ENCODE assay signal across 15 mouse cellular contexts in genomic region chr16:77502916-77503315, GRCm38 (mm10).
A peak's percentile ranks its signal among the peaks of the same experiment; 100 is the strongest.
DNase-seq lines count a peak whose midpoint lies in the region; ATAC-seq lines count a peak whose summit lies in the region.
"Had no signal": no experiment of that assay in that cellular context is flagged by ENCODE, and none has a peak within 500 bp of the region (broad histone marks: within the 10 kb centered on the region; RNA-seq: fewer than 3 reads in every experiment).

No protein-coding gene starts in this region.

- H3K27me3 ChIP-seq in forebrain, embryonic 12.5 days: no peaks in the 10 kb centered on the region
- H3K27me3 ChIP-seq in forebrain, embryonic 10.5 days (ENCODE audit: poor library complexity, severe bottlenecking): no peaks in the 10 kb centered on the region
- no peaks in the 10 kb centered on the region for H3K27me3 ChIP-seq in hindbrain, embryonic 12.5 days
- H3K27me3 ChIP-seq in hindbrain, embryonic 11.5 days (ENCODE audit: control insufficient read depth, insufficient read depth, low read length): no peaks in the 10 kb centered on the region
- no peaks in the 10 kb centered on the region for H3K27me3 ChIP-seq in forebrain, embryonic 14.5 days (replicated peaks; ENCODE audit: control insufficient read depth, insufficient read depth, low read length)
- no peaks in the 10 kb centered on the region for H3K27me3 ChIP-seq in midbrain, embryonic 15.5 days (replicated peaks)
- H3K27me3 ChIP-seq in kidney, embryonic 16.5 days (ENCODE audit: insufficient read depth, low read length): no peaks in the 10 kb centered on the region
- H3K27me3 ChIP-seq: megakaryocyte, embryonic 14.5 days had no signal

- peak overlapping the region; percentile 16; the same call in 1 of the 2 replicates for H3K4me3 ChIP-seq in forebrain, embryonic 12.5 days (replicated peaks)
- H3K4me3 ChIP-seq in forebrain, embryonic 10.5 days: no peak overlapping the region
- no peak overlapping the region for H3K4me3 ChIP-seq in hindbrain, embryonic 12.5 days
- no peak overlapping the region for H3K4me3 ChIP-seq in hindbrain, embryonic 11.5 days (ENCODE audit: low read depth, low read length)
- H3K4me3 ChIP-seq in forebrain, embryonic 14.5 days (ENCODE audit: low read depth, low read length): peak overlapping the region; percentile 31
- peak overlapping the region; percentile 24 for H3K4me3 ChIP-seq in midbrain, embryonic 15.5 days
- no peak overlapping the region for H3K4me3 ChIP-seq in kidney, embryonic 16.5 days (ENCODE audit: low read length)
- H3K4me3 ChIP-seq: megakaryocyte, embryonic 14.5 days had no signal

- peaks cover 11% of the 10 kb centered on the region for H3K36me3 ChIP-seq in forebrain, embryonic 12.5 days (replicated peaks)
- no peaks in the 10 kb centered on the region; the same call in 1 of the 2 replicates for H3K36me3 ChIP-seq in forebrain, embryonic 10.5 days (replicated peaks)
- no peaks in the 10 kb centered on the region for H3K36me3 ChIP-seq in hindbrain, embryonic 12.5 days
- no peaks in the 10 kb centered on the region for H3K36me3 ChIP-seq in hindbrain, embryonic 11.5 days (ENCODE audit: control insufficient read depth, insufficient read depth, low read length)
- H3K36me3 ChIP-seq in forebrain, embryonic 14.5 days (ENCODE audit: control insufficient read depth, insufficient read depth, low read length): peaks cover 6% of the 10 kb centered on the region; the same call in 1 of the 2 replicates
- no peaks in the 10 kb centered on the region for H3K36me3 ChIP-seq in midbrain, embryonic 15.5 days (replicated peaks)
- H3K36me3 ChIP-seq in kidney, embryonic 16.5 days (ENCODE audit: insufficient read depth, low read length): 0 out of 2 replicates have a peak, but pooled peaks cover 4% of the 10 kb centered on the region

- WGBS in forebrain, embryonic 12.5 days: 62% methylated on average over 5 of the region's 5 CpGs
- 92% methylated on average over 5 of the region's 5 CpGs for whole genome bisulfite sequencing in forebrain, embryonic 10.5 days
- 78% methylated on average over 5 of the region's 5 CpGs for WGBS in hindbrain, embryonic 12.5 days
- 87% methylated on average over 5 of the region's 5 CpGs for WGBS in hindbrain, embryonic 11.5 days
- WGBS in forebrain, embryonic 14.5 days: 24% methylated on average over 5 of the region's 5 CpGs
- 48% methylated on average over 5 of the region's 5 CpGs for WGBS in midbrain, embryonic 15.5 days
- WGBS in kidney, embryonic 16.5 days: 83% methylated on average over 5 of the region's 5 CpGs

- no peak for DNase-seq in forebrain, embryonic 10.5 days (ENCODE audit: extremely low spot score, low spot score)
- no peak for DNase-seq in hindbrain, embryonic 11.5 days (ENCODE audit: low spot score)
- DNase-seq in forebrain, embryonic 14.5 days (ENCODE audit: low spot score): peak; percentile 60
- DNase-seq in yolk sac, embryonic 10.5 days (ENCODE audit: low spot score): no peak
- DNase-seq: adrenal gland, postnatal 25 days; gastrocnemius, postnatal 25 days; kidney, postnatal 36 days; lung, adult 2 months; thymus, postnatal 14 days had no signal

- no peak overlapping the region for H3K9ac ChIP-seq in forebrain, embryonic 12.5 days
- no peak overlapping the region for H3K9ac ChIP-seq in hindbrain, embryonic 12.5 days
- no peak overlapping the region for H3K9ac ChIP-seq in hindbrain, embryonic 11.5 days (ENCODE audit: low read depth, low read length)
- peak overlapping the region; percentile 54 for H3K9ac ChIP-seq in forebrain, embryonic 14.5 days (ENCODE audit: low read length)
- no peak overlapping the region for H3K9ac ChIP-seq in midbrain, embryonic 15.5 days
- H3K9ac ChIP-seq in kidney, embryonic 16.5 days (replicated peaks; ENCODE audit: low read length): no peak overlapping the region

- H3K4me2 ChIP-seq in forebrain, embryonic 12.5 days: peak overlapping the region; percentile 34
- H3K4me2 ChIP-seq in hindbrain, embryonic 12.5 days (replicated peaks): peak overlapping the region; percentile 32
- H3K4me2 ChIP-seq in hindbrain, embryonic 11.5 days (replicated peaks; ENCODE audit: low read depth, low read length): no peak overlapping the region
- peak overlapping the region; percentile 54 for H3K4me2 ChIP-seq in forebrain, embryonic 14.5 days (ENCODE audit: low read length)
- peak overlapping the region; percentile 29; the same call in 1 of the 2 replicates for H3K4me2 ChIP-seq in midbrain, embryonic 15.5 days
- H3K4me2 ChIP-seq in kidney, embryonic 16.5 days (replicated peaks; ENCODE audit: low read depth, low read length): no peak overlapping the region

- no peak for ATAC-seq in forebrain, embryonic 12.5 days (ENCODE audit: low FRiP score)
- no peak for ATAC-seq in hindbrain, embryonic 12.5 days (ENCODE audit: low FRiP score)
- no peak for ATAC-seq in hindbrain, embryonic 11.5 days (ENCODE audit: low FRiP score)
- no peak for ATAC-seq in forebrain, embryonic 14.5 days
- ATAC-seq in midbrain, embryonic 15.5 days (replicated peaks): no peak
- ATAC-seq in kidney, embryonic 16.5 days (ENCODE audit: low FRiP score, low TSS enrichment): no peak
- ATAC-seq: intestine, embryonic 16.5 days had no signal

- no peaks in the 10 kb centered on the region for H3K9me3 ChIP-seq in forebrain, embryonic 12.5 days
- H3K9me3 ChIP-seq in forebrain, embryonic 10.5 days: peaks cover 5% of the 10 kb centered on the region; the same call in 1 of the 2 replicates
- H3K9me3 ChIP-seq in hindbrain, embryonic 12.5 days (replicated peaks): no peaks in the 10 kb centered on the region
- no peaks in the 10 kb centered on the region for H3K9me3 ChIP-seq in hindbrain, embryonic 11.5 days (ENCODE audit: control insufficient read depth, low read length)
- no peaks in the 10 kb centered on the region; the same call in 1 of the 2 replicates for H3K9me3 ChIP-seq in forebrain, embryonic 14.5 days (replicated peaks; ENCODE audit: control insufficient read depth, low read length)
- H3K9me3 ChIP-seq in midbrain, embryonic 15.5 days: no peaks in the 10 kb centered on the region
- H3K9me3 ChIP-seq in kidney, embryonic 16.5 days (ENCODE audit: low read length): 0 out of 2 replicates have a peak, but pooled peaks cover 6% of the 10 kb centered on the region
- H3K9me3 ChIP-seq: megakaryocyte, embryonic 14.5 days had no signal

- no peak overlapping the region for H3K27ac ChIP-seq in forebrain, embryonic 12.5 days
- H3K27ac ChIP-seq in forebrain, embryonic 10.5 days: no peak overlapping the region
- H3K27ac ChIP-seq in hindbrain, embryonic 12.5 days: no peak overlapping the region
- no peak overlapping the region for H3K27ac ChIP-seq in hindbrain, embryonic 11.5 days (ENCODE audit: low read depth, low read length)
- H3K27ac ChIP-seq in forebrain, embryonic 14.5 days (ENCODE audit: low read depth, low read length): no peak overlapping the region
- no peak overlapping the region for H3K27ac ChIP-seq in midbrain, embryonic 15.5 days
- no peak overlapping the region for H3K27ac ChIP-seq in kidney, embryonic 16.5 days (ENCODE audit: low read length)

- H3K4me1 ChIP-seq in forebrain, embryonic 12.5 days: peaks cover 17% of the 10 kb centered on the region
- peaks cover 21% of the 10 kb centered on the region for H3K4me1 ChIP-seq in forebrain, embryonic 10.5 days
- H3K4me1 ChIP-seq in hindbrain, embryonic 12.5 days: peaks cover 15% of the 10 kb centered on the region; the same call in 1 of the 2 replicates
- no peaks in the 10 kb centered on the region for H3K4me1 ChIP-seq in hindbrain, embryonic 11.5 days (replicated peaks; ENCODE audit: control insufficient read depth, insufficient read depth, low read length)
- H3K4me1 ChIP-seq in forebrain, embryonic 14.5 days (ENCODE audit: control insufficient read depth, insufficient read depth, low read length): peaks cover 20% of the 10 kb centered on the region; the same call in 1 of the 2 replicates
- H3K4me1 ChIP-seq in midbrain, embryonic 15.5 days: peaks cover 17% of the 10 kb centered on the region
- no peaks in the 10 kb centered on the region for H3K4me1 ChIP-seq in kidney, embryonic 16.5 days (ENCODE audit: insufficient read depth, low read length)
- H3K4me1 ChIP-seq: megakaryocyte, embryonic 14.5 days had no signal

Comparison
In these comparisons a context has a peak if more than half of its experiments do, and no peak if none do; other contexts are left out.
1. H3K4me2 ChIP-seq: peak in forebrain, embryonic 12.5 days (single experiment), hindbrain, embryonic 12.5 days (single experiment), forebrain, embryonic 14.5 days (single experiment) and midbrain, embryonic 15.5 days (single experiment); none in hindbrain, embryonic 11.5 days (single experiment) and kidney, embryonic 16.5 days (single experiment).
2. H3K4me3 ChIP-seq: peak in forebrain, embryonic 12.5 days (single experiment), forebrain, embryonic 14.5 days (single experiment) and midbrain, embryonic 15.5 days (single experiment); none in forebrain, embryonic 10.5 days (single experiment), hindbrain, embryonic 12.5 days (single experiment), hindbrain, embryonic 11.5 days (single experiment) and kidney, embryonic 16.5 days (single experiment).